Mouse (Mus musculus) myocyte (in vitro differentiated cells): ENCODE measurements around the gene Ryr1.

Experiments
- CEBPB ChIP-seq: IDR thresholded peaks from 2 replicates; pipeline ENCODE4 v1.6.1; 2011; ENCODE audit warnings: mild to moderate bottlenecking, moderate library complexity; ENCODE audit not compliant: poor library complexity, insufficient read depth, severe bottlenecking
- E2F4 ChIP-seq: IDR thresholded peaks from one replicate; pipeline ENCODE4 v1.6.1; 2011; ENCODE audit warnings: mild to moderate bottlenecking, control low read depth, moderate library complexity; ENCODE audit not compliant: insufficient read depth
- MAX ChIP-seq: IDR thresholded peaks from one replicate; pipeline ENCODE4 v1.6.1; 2011; ENCODE audit warnings: low read depth, mild to moderate bottlenecking, control low read depth
- MYOD1 ChIP-seq, 3 experiments: IDR thresholded peaks; one replicate each; pipeline ENCODE4 v1.6.1; 2011; ENCODE audit warnings: control low read depth in 2 of 3, low read depth in 2 of 3, mild to moderate bottlenecking in 2 of 3, moderate library complexity in 1 of 3; ENCODE audit not compliant: insufficient read length in 2 of 3, control insufficient read depth in 1 of 3
- POLR2A ChIP-seq: IDR thresholded peaks from one replicate; pipeline ENCODE4 v1.6.1; 2011; ENCODE audit warnings: low read depth, mild to moderate bottlenecking, control low read depth, moderate library complexity; ENCODE audit not compliant: insufficient read length
- POLR2AphosphoS2 ChIP-seq: IDR thresholded peaks from one replicate; pipeline ENCODE4 v1.6.1; 2011; ENCODE audit warnings: low read depth, control low read depth; ENCODE audit not compliant: insufficient read length
- REST ChIP-seq: IDR thresholded peaks from one replicate; pipeline ENCODE4 v1.6.1; 2011; ENCODE audit warnings: mild to moderate bottlenecking, control low read depth, moderate library complexity; ENCODE audit not compliant: insufficient read depth, insufficient read length
- SRF ChIP-seq: IDR thresholded peaks from one replicate; pipeline ENCODE4 v1.6.1; 2011; ENCODE audit warnings: low read depth; ENCODE audit not compliant: control insufficient read depth, insufficient read length
- TCF12 ChIP-seq: IDR thresholded peaks from one replicate; pipeline ENCODE4 v1.6.1; 2011; ENCODE audit warnings: mild to moderate bottlenecking, control low read depth; ENCODE audit not compliant: poor library complexity, insufficient read depth, severe bottlenecking
- USF1 ChIP-seq: IDR thresholded peaks from one replicate; pipeline ENCODE4 v1.6.1; 2011; ENCODE audit warnings: low read depth, mild to moderate bottlenecking, control low read depth, moderate library complexity

DNA sequence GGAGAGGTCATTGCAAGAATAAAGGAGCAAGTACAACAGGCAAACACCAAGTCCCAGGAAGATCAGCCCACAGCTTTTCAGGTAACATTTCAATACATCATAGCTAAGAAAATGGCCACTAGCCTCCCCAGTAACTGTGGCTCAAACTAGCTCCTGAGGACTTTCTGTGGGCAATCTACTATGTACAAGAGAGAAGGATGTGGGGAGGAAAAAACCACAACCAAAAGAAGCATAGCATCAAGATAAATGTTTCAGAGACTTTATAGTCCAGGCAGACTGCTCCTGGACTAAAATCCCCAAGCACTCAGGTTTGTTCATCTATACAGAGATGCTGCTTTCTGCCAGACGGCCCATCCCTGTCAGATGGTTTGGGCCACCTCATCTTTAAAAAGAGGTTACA is 168.7 kb downstream of the Ryr1 start:
- TF ChIP-seq POLR2A: no peak
- no peak for TF ChIP-seq TCF12
- no peak for TF ChIP-seq MAX
- TF ChIP-seq MYOD1 (IDR thresholded peaks at IDR 0.05; ENCODE audit: control insufficient read depth in 1 of 3, insufficient read length in 2 of 3, low read depth in 2 of 3): no peak
- no peak for TF ChIP-seq E2F4
- TF ChIP-seq POLR2AphosphoS2: no peak
- TF ChIP-seq SRF: no peak
- TF ChIP-seq REST: no peak
- TF ChIP-seq CEBPB: no peak
- TF ChIP-seq USF1: no peak
